Mouse (Mus musculus): ENCODE measurements around the gene Tmed6.

Gene Tmed6

DNA sequence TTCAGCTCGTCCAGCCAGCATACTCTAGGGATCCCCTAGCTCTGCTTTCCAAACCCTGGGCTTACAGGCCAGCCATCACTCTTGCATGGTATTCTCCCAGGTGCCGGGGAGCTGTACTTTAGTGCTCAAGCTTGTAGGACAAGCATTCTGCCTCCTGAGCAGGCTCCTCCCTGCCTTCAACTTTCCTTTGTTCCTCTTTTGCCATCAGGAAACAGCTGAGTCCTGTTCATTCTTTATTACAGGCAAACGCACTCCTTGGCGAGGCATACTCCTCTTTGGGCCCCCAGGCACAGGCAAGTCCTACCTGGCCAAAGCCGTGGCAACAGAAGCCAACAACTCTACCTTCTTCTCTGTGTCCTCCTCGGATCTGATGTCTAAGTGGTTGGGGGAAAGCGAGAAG lies 24.8 kb downstream of the Tmed6 start:
- no peak for TF ChIP-seq GATA4 (IDR thresholded peaks at IDR 0.05; ENCODE audit: insufficient replicate concordance, low read length)

DNA sequence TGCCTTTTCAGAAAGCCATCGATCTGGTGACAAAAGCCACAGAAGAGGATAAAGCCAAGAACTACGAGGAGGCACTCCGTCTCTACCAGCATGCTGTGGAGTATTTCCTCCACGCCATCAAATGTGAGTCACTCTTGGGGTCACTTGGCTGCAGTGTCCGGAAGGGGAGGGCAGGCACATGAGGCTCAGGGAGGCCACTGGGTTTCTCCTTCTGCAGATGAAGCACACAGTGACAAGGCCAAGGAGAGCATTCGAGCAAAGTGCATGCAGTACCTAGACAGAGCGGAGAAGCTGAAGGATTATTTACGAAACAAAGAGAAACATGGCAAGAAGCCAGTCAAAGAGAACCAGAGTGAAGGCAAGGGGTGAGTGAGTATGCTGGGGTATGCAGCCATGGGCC lies 28.8 kb downstream of the Tmed6 start:
- no peak for TF ChIP-seq GATA4 (IDR thresholded peaks at IDR 0.05; ENCODE audit: insufficient replicate concordance, low read length)

DNA sequence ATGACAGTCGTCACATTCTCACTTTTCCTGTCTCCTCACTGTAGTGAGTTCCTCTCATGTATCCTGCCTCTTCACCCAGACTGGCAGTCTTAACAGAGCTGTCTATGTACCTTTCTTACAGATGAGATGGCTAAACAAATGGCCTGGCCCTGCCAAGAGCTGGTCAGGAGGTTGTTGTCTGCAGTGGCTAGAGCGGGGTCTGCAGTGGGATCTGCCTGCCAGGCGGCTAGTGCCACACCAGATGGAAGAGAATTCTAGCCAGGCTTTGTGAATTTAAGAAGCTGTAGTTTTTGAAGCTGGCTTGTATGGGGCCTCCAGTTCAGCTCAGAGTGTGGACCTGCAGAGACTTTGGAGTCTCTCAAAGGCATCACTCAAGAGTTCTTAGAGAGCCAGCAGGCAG lies 29.8 kb downstream of the Tmed6 start:
- TF ChIP-seq GATA4 (IDR thresholded peaks at IDR 0.05; ENCODE audit: insufficient replicate concordance, low read length), result no peak

DNA sequence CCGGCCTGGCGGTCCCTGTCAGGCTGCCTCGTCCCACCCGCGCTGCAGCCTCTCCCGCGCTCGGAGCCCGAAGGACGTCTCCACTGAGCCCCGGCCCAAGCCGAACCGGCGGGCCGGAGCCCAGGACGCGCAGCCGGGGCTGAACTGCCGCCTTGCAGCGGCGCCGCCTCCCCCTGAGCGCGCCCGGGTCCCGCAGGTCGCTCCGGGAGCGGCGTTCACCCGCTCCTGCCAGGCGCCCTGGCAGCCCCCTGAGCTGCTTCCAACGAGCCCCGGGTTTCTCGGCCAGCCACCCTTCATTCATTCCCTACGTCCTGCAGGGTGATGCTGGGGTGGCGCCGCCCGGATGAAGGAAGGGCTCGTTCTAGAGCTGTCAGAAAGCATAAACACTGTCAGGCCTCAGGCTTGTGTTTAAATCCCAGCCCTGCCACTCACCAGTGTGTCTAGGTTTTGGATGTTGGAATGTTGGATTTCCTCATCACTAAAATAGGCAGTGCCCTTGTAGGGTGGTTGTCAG lies 33.8 kb downstream of the Tmed6 start:
- TF ChIP-seq GATA4 (IDR thresholded peaks at IDR 0.05; ENCODE audit: insufficient replicate concordance, low read length), result no peak

DNA sequence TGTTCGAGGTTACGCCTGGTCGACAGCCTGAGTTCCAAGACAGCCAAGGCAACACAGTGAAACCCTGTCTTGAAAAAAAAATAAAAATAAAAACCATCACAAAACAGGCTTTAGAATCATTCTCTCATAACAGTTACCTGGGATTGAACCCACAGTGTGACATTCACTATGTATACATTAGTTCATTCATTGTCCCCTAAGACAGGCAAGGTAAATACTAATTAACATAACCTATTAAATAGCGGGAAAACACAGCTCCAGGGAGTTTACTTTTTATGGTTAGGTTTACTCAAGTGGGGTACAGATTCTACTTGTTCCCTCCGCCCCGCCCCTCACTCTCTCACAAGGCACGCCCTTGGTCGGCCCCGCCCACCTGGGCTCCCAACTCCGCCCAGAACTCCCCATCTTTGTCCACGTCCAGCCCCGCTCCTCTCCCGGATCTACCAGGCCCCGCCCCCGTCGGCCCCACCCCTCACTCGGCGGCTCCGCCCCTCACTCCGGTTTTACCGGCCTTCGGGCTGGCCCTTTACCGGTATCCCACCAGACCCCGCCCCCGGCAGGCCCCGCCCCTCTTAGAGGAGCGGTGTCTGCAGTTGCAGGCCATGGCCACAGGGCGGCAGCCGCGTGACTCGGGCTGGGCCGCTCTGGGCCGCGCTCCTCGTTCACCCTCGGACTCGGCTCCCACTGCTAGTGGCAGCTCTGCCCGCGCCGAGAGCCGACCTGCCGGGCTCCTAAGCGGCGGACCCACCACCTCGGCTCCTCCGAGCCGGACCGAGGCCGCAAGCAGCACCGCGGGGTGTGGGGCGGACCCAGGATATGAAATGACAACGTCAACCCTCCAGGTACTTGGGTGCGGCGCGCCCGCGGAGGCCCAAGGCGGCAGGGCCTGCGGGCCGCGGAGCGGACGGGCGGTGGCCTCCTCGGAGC lies 34.5 kb downstream of the Tmed6 start, which contains the start of gene Vps4a:
Vps4a (plus strand) TSS at position 573 of the 927 bp plus-strand sequence.
- no peak for TF ChIP-seq GATA4 (IDR thresholded peaks at IDR 0.05; ENCODE audit: insufficient replicate concordance, low read length)

DNA sequence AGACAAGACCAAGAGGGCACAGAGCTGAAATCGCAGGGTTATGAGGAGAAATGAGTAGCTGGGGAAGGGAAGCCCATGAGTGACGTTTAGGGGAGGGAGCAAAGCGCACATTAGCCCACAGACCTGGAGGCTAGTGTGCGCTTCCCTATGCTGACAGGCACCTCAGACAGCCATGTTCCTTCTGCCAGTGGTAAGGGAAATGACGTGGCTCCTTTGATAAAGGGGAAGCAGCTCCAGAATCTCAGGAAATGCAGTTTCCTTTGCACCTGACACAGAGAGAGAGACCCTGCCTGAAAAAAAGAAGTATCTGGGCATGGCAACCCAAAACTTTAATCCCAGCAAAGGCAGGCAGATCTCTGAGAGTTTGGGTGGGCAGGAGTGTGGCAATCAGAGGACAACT lies 35.4 kb downstream of the Tmed6 start:
- TF ChIP-seq GATA4 (IDR thresholded peaks at IDR 0.05; ENCODE audit: insufficient replicate concordance, low read length), result no peak

DNA sequence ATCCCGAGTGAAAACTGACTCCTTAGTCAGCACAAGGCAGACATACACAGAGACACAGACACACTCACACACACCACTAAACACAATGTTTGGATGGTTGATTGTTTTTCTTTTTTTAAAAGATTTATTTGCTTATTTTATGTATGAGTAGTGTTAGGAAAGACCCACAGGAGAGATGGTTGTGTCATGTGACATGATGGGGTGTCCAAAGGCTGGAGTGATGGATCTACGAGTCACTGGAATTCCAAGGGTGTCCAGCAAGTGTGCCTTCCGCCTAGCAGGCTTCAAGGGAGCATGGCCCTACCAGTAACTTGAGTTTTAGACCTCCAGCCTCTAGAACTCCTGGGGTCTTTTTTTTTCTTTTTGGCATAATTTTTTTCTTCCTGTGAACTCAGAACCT lies 36.1 kb downstream of the Tmed6 start:
- no peak for TF ChIP-seq GATA4 (IDR thresholded peaks at IDR 0.05; ENCODE audit: insufficient replicate concordance, low read length)

DNA sequence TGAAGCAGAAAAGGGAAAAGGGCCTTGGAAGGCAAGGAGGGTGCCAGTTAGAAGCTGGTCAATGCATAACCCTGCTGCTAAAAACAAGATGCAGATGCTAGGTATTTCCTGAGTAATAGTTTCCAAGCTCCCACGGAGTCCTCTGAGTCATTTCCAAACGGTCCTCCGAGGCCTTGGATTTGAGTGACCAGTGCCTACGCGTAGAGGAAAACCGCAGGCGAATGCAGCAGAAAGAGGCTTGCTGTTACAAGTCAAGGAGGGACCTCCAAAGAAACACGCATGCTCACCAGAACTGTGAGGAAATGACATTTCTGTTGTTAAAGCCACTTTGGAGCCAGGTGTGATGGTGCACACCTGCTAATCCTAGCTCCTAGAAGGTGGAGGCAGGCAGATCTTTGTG lies 42.0 kb downstream of the Tmed6 start:
- no peak for TF ChIP-seq GATA4 (IDR thresholded peaks at IDR 0.05; ENCODE audit: insufficient replicate concordance, low read length)

DNA sequence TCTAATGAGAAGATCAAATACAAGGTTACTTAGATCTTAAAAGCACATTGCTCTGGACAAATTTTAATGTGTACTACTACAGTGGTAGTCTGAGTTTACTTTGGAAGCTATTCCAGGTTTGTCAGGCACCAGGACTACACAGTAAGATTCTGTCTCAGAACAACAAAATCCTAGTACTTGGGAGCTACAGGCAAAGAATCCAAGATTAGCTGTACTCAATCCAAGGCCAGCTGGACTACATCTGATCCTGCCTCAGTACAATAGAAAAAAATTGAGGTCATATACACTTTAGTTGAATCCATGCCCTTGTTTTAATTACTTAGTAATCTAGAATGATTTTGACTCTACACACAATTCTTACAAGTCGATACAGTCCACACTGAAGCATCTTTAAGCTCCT lies 50.5 kb downstream of the Tmed6 start:
- no peak for TF ChIP-seq GATA4 (IDR thresholded peaks at IDR 0.05; ENCODE audit: insufficient replicate concordance, low read length)

DNA sequence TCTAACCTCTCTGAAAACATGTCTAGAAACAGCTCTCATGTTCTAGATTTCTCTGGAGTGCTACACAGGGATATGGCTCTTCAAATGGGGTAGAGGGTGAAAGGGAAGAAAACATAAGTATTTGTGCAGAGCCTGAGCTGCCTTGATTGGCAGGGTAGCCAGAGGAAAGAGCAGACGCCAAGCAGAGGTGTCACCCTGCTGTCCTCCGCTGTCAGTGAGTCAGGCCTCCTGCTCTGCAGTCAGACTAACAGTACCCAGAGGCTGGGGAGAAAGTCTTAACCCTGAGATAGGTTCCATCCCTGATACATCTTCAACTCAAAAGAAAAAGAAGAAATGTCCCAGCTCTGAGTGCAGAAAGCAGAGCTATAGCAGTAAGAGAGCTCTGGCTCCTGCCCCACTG lies 52.8 kb downstream of the Tmed6 start:
- TF ChIP-seq GATA4 (IDR thresholded peaks at IDR 0.05; ENCODE audit: insufficient replicate concordance, low read length), result no peak
